Mouse (Mus musculus) naive thymus-derived CD4-positive, alpha-beta T cell, adult 5 months (primary cell): ENCODE measurements around the gene Tcp10a. TPM values are rescaled to one million over a fixed set of nuclear protein-coding genes. Genes with fewer than 3 reads are reported as not detected.

Experiments
- polyA plus RNA-seq: library from polyadenylated mRNA; unstranded; fragments of 100-300 nt; shearing (Covaris generic); gene quantifications from one replicate; pipeline ENCODE4 v1.2.1, GENCODE M21; 2017

Tcp10a gene
- polyA plus RNA-seq, result not detected

GRCm38 (mm10) chr17:7324346-7324745 lies at the start of gene Tcp10a:
Gene Tcp10a, plus strand, starts transcription at chr17:7324646.

GRCm38 (mm10) chr17:7352596-7352995 lies 28.1 kb downstream of the Tcp10a start, which contains the start of gene Ttll2:
Gene Ttll2, minus strand, starts transcription at chr17:7352696.

GRCm38 (mm10) chr17:7371879-7372278 lies 47.4 kb downstream of the Tcp10a start, which contains the start of gene Gm49630:
Gene Gm49630, minus strand, starts transcription at chr17:7371979.

GRCm38 (mm10) chr17:7385364-7385763 lies 60.9 kb downstream of the Tcp10a start, which contains the start of gene Unc93a2:
Gene Unc93a2, minus strand, starts transcription at chr17:7385464.

Other genes with a start within 250 kb of the Tcp10a start
- gene Rps6ka2, start 154.5 kb upstream of the Tcp10a start, polyA plus RNA-seq, result 9.1 TPM
- gene Ttll2, start 28.1 kb downstream of the Tcp10a start, polyA plus RNA-seq, result not detected
- gene Gm49630, start 47.3 kb downstream of the Tcp10a start, polyA plus RNA-seq, result not detected
- gene Unc93a2, start 60.8 kb downstream of the Tcp10a start, polyA plus RNA-seq, result not detected